Mouse (Mus musculus): ENCODE results near the gene Ung. TPM values are rescaled to one million over a fixed set of nuclear protein-coding genes. Genes with fewer than 3 reads are reported as not detected.

Gene Ung
- total RNA-seq, 2 experiments from 2014 or later = 5.6 to 6.1 TPM

GRCm38 (mm10) chr5:114157236-114157635 is 27.1 kb downstream of the Ung start:
- no peak for DNase-seq (ENCODE audit: extremely low spot score in 1 of 2, low spot score in 2 of 2)
- intact Hi-C loops (cut with DNase I) = no loop called here

- DNase-seq (ENCODE audit: extremely low spot score in 1 of 2, low spot score in 2 of 2) = no peak
- intact Hi-C loops (cut with DNase I) = loop anchor here (10.0 kb wide), 1 partner anchor 143 kb away; no protein-coding TSS in a partner anchor
Observed at GRCm38 (mm10) chr5:114161424-114161823, 31.2 kb downstream of the Ung start.

- intact Hi-C loops (cut with DNase I) = loop anchor here (10.0 kb wide), 1 partner anchor 143 kb away; no protein-coding TSS in a partner anchor
- DNase-seq (ENCODE audit: extremely low spot score in 1 of 2, low spot score in 2 of 2) = no peak
Observed at GRCm38 (mm10) chr5:114162106-114162815, 32.1 kb downstream of the Ung start.

GRCm38 (mm10) chr5:114163117-114163696 is 33.0 kb downstream of the Ung start:
- intact Hi-C loops (cut with DNase I) = loop anchor here (10.0 kb wide), 1 partner anchor 142 kb away; no protein-coding TSS in a partner anchor

GRCm38 (mm10) chr5:114170345-114170744 is 40.2 kb downstream of the Ung start:
- intact Hi-C loops (cut with DNase I) = no loop called here

More at GRCm38 (mm10) chr5:114163117-114163696, 33.0 kb downstream of the Ung start:
- DNase-seq (ENCODE audit: extremely low spot score in 1 of 2, low spot score in 2 of 2) = peak in 1 of 2 experiments; percentile 27

GRCm38 (mm10) chr5:114172936-114173335 is 42.8 kb downstream of the Ung start:
- intact Hi-C loops (cut with DNase I) = no loop called here
- DNase-seq (ENCODE audit: extremely low spot score in 1 of 2, low spot score in 2 of 2) = no peak

More at GRCm38 (mm10) chr5:114170345-114170744, 40.2 kb downstream of the Ung start:
- no peak for DNase-seq (ENCODE audit: extremely low spot score in 1 of 2, low spot score in 2 of 2)

GRCm38 (mm10) chr5:114173458-114173857 is 43.3 kb downstream of the Ung start:
- DNase-seq (ENCODE audit: extremely low spot score in 1 of 2, low spot score in 2 of 2) = no peak
- intact Hi-C loops (cut with DNase I) = no loop called here

- no peak for DNase-seq (ENCODE audit: extremely low spot score in 1 of 2, low spot score in 2 of 2)
- intact Hi-C loops (cut with DNase I) = no loop called here
Observed at GRCm38 (mm10) chr5:114173877-114174581, 43.8 kb downstream of the Ung start.

- DNase-seq (ENCODE audit: extremely low spot score in 1 of 2, low spot score in 2 of 2) = peak in 1 of 2 experiments; percentile 68
- intact Hi-C loops (cut with DNase I) = no loop called here
Observed at GRCm38 (mm10) chr5:114174639-114175038, 44.5 kb downstream of the Ung start.

- intact Hi-C loops (cut with DNase I) = no loop called here
Observed at GRCm38 (mm10) chr5:114175596-114176171, 45.5 kb downstream of the Ung start.

GRCm38 (mm10) chr5:114176548-114177400 is 46.6 kb downstream of the Ung start:
- no peak for DNase-seq (ENCODE audit: extremely low spot score in 1 of 2, low spot score in 2 of 2)
- intact Hi-C loops (cut with DNase I) = no loop called here

More at GRCm38 (mm10) chr5:114175596-114176171, 45.5 kb downstream of the Ung start:
- DNase-seq (ENCODE audit: extremely low spot score in 1 of 2, low spot score in 2 of 2) = peak; percentile 51 to 97

- intact Hi-C loops (cut with DNase I) = no loop called here
- DNase-seq (ENCODE audit: extremely low spot score in 1 of 2, low spot score in 2 of 2) = no peak
Observed at GRCm38 (mm10) chr5:114177966-114178719, 48.0 kb downstream of the Ung start.

- DNase-seq (ENCODE audit: extremely low spot score in 1 of 2, low spot score in 2 of 2) = no peak
- intact Hi-C loops (cut with DNase I) = no loop called here
Observed at GRCm38 (mm10) chr5:114179541-114179940, 49.4 kb downstream of the Ung start.

- no peak for DNase-seq (ENCODE audit: extremely low spot score in 1 of 2, low spot score in 2 of 2)
- intact Hi-C loops (cut with DNase I) = no loop called here
Observed at GRCm38 (mm10) chr5:114183493-114183892, 53.3 kb downstream of the Ung start.

GRCm38 (mm10) chr5:114187108-114187507 is 56.9 kb downstream of the Ung start:
- DNase-seq (ENCODE audit: extremely low spot score in 1 of 2, low spot score in 2 of 2) = no peak
- intact Hi-C loops (cut with DNase I) = no loop called here
